Mouse (Mus musculus): ENCODE data around the gene Cd247. TPM values are rescaled to one million over a fixed set of nuclear protein-coding genes. Genes with fewer than 3 reads are reported as not detected.

Cd247 gene
- polyA plus RNA-seq, 1 experiment = 663 TPM

DNA sequence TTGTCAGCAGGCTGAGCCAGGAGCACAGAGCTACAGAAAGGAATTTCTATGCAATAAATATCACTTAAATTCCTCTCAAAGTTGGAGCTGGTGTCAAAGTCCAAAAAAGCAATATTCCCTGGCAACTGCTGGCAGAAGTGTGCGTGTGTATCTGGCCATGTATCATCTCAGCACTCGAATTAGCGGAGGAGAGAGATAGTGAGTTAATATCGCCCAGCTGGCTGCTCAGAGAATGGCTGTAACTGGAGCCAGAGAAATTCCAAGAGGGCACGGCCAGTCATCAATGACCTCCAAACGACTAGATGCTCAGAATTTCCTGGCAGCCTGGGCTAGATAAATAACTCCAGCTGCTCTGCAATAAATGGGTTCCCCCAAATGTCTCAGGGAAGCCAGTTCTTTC lies 48.0 kb downstream of the Cd247 start:
- Histone ChIP-seq H3K36me3 (ENCODE audit: control insufficient read depth, insufficient read depth, low read length) (peaks cover 5% of the 10 kb centered on the region; the same call in 1 of the 2 replicates), H3K27ac (ENCODE audit: control insufficient read depth, insufficient read depth, low read length) (peak overlapping the region; percentile 44), H3K27me3 (ENCODE audit: control insufficient read depth, insufficient read depth, low read length) (no peaks in the 10 kb centered on the region), H3K4me1 (replicated peaks; ENCODE audit: control insufficient read depth, insufficient read depth, low read length) (peaks cover 61% of the 10 kb centered on the region), H3K4me3 (ENCODE audit: control insufficient read depth, insufficient read depth, low read length) (no peak overlapping the region)
- TF ChIP-seq POLR2A (IDR thresholded peaks at IDR 0.05; ENCODE audit: control insufficient read depth, extremely low read depth, insufficient read depth, low read length, poor library complexity) (no peak), CTCF (IDR thresholded peaks at IDR 0.05; ENCODE audit: borderline replicate concordance, control insufficient read depth, extremely low read depth, insufficient read depth, low read length, poor library complexity) (no peak)
- WGBS = 77% methylated on average over 6 of the region's 6 CpGs
- no peak for DNase-seq

DNA sequence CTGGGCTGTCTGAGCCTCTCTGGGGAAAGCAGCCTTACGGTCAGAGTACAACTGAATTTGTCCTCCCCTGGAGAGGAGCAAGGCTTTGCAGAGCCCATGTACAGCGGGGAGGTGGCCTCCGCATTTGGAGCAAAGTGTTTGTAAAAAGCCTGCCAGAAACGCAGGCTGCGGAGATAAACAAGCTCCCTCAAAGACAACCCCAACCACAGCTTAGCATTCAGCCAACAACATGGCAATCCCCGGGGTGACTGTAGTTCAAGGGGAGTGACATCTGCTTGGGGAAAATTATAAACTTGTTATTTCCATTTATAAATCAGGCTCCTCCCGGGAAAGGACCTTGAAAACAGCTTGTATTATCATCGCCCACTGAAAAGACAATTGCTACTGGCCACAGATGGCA lies 49.1 kb downstream of the Cd247 start:
- 25% methylated on average over 8 of the region's 8 CpGs for WGBS
- Histone ChIP-seq H3K27ac (ENCODE audit: control insufficient read depth, insufficient read depth, low read length) (peak overlapping the region; percentile 92), H3K4me3 (ENCODE audit: control insufficient read depth, insufficient read depth, low read length) (no peak overlapping the region), H3K36me3 (ENCODE audit: control insufficient read depth, insufficient read depth, low read length) (peaks cover 10% of the 10 kb centered on the region; the same call in 1 of the 2 replicates), H3K27me3 (ENCODE audit: control insufficient read depth, insufficient read depth, low read length) (no peaks in the 10 kb centered on the region), H3K4me1 (replicated peaks; ENCODE audit: control insufficient read depth, insufficient read depth, low read length) (peaks cover 64% of the 10 kb centered on the region)
- DNase-seq = no peak
- no peak for TF ChIP-seq POLR2A (IDR thresholded peaks at IDR 0.05; ENCODE audit: control insufficient read depth, extremely low read depth, insufficient read depth, low read length, poor library complexity)
- no peak for TF ChIP-seq CTCF (IDR thresholded peaks at IDR 0.05; ENCODE audit: borderline replicate concordance, control insufficient read depth, extremely low read depth, insufficient read depth, low read length, poor library complexity)

DNA sequence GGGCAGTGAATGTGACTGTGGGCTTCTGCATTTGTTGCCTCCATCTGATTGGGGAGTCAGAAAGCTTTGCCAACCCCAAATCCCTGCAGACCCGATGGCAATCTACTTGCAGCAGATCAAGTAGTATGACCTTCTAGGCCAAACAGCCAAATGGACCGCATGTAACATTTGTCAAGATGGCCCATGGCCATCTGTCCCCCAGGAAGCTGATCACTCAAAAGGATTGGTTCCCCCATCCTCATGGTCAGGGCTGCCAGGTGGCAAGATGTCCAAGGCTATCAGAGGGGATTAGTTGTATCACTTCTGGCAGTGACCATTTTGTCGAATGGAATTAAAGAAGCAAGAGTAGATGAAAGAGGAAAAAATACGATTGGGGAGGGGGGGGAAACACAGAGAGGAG lies 50.7 kb downstream of the Cd247 start:
- H3K27ac ChIP-seq (ENCODE audit: control insufficient read depth, insufficient read depth, low read length) = no peak overlapping the region; the same call in 1 of the 2 replicates
- peaks cover 11% of the 10 kb centered on the region; the same call in 1 of the 2 replicates for H3K36me3 ChIP-seq (ENCODE audit: control insufficient read depth, insufficient read depth, low read length)
- peaks cover 71% of the 10 kb centered on the region for H3K4me1 ChIP-seq (replicated peaks; ENCODE audit: control insufficient read depth, insufficient read depth, low read length)
- no peaks in the 10 kb centered on the region for H3K27me3 ChIP-seq (ENCODE audit: control insufficient read depth, insufficient read depth, low read length)
- DNase-seq = no peak
- TF ChIP-seq POLR2A (IDR thresholded peaks at IDR 0.05; ENCODE audit: control insufficient read depth, extremely low read depth, insufficient read depth, low read length, poor library complexity) (no peak), CTCF (IDR thresholded peaks at IDR 0.05; ENCODE audit: borderline replicate concordance, control insufficient read depth, extremely low read depth, insufficient read depth, low read length, poor library complexity) (no peak)
- whole genome bisulfite sequencing = 90% methylated on average over 4 of the region's 4 CpGs
- no peak overlapping the region for H3K4me3 ChIP-seq (ENCODE audit: control insufficient read depth, insufficient read depth, low read length)

DNA sequence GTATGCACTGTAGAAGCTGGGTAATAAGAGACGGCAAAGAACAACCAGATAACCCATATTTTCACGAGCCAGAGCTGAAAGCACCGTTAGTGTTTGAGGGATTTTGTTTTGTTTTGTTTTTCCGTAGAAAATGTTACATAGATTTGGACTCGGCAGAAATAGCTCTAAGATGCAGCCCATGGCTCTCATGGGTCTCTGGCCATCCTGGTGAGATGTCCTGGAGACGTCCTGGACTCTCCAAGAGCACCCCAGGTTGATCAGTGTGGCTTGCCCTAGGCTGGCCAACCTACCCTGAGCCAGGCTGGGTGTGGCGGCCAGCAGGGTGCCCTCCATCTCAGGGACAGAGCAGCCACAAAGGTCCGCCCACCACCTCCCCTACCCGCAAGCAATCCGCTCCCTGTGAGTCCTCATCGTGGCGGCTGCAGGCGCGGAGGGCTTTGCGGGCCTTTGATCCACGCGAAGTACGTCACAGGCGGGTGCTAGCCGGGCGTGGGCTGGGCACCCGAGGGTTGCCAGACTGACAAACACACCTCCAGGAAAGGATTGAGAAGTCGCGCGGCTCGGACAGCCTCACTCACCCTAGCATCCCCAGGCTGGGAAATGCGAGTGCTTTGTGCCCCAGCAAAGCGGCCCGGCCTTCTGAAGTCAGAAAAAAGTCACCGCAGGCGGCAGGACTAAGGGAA lies 52.2 kb downstream of the Cd247 start:
- WGBS = 18% methylated on average over 31 of the region's 31 CpGs
- Histone ChIP-seq H3K36me3 (ENCODE audit: control insufficient read depth, insufficient read depth, low read length) (peaks cover 6% of the 10 kb centered on the region; the same call in 1 of the 2 replicates), H3K27me3 (ENCODE audit: control insufficient read depth, insufficient read depth, low read length) (no peaks in the 10 kb centered on the region), H3K27ac (ENCODE audit: control insufficient read depth, insufficient read depth, low read length) (peak overlapping the region; percentile 68), H3K4me1 (replicated peaks; ENCODE audit: control insufficient read depth, insufficient read depth, low read length) (peaks cover 72% of the 10 kb centered on the region), H3K4me3 (ENCODE audit: control insufficient read depth, insufficient read depth, low read length) (peak overlapping the region; percentile 33)
- peak; percentile 54 for DNase-seq
- no peak for TF ChIP-seq POLR2A (IDR thresholded peaks at IDR 0.05; ENCODE audit: control insufficient read depth, extremely low read depth, insufficient read depth, low read length, poor library complexity)
- TF ChIP-seq CTCF (IDR thresholded peaks at IDR 0.05; ENCODE audit: borderline replicate concordance, control insufficient read depth, extremely low read depth, insufficient read depth, low read length, poor library complexity) = 0 out of 2 replicates have a peak, but pooled peaks have one; percentile 14

DNA sequence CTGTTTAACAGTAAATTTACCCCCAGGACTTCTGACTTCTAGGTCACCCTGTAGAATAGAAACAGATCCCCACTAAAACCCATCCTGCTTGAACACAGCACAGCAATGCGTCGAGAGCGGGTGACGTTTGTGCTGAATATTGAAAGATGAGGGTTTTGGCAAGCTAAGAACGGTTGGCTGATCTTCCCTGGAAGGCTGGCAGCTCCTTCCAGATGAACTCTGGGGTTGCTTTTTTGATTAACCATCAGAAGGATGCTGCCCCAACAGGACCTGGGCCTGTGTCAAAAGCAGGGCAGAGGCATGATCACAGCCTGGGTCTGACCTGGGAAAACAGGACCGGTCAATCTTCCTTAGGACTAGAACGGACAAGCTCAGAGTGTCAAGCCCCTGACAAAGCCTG lies 53.7 kb downstream of the Cd247 start:
- Histone ChIP-seq H3K4me3 (ENCODE audit: control insufficient read depth, insufficient read depth, low read length) (no peak overlapping the region), H3K36me3 (ENCODE audit: control insufficient read depth, insufficient read depth, low read length) (peaks cover 6% of the 10 kb centered on the region; the same call in 1 of the 2 replicates), H3K4me1 (replicated peaks; ENCODE audit: control insufficient read depth, insufficient read depth, low read length) (peaks cover 66% of the 10 kb centered on the region), H3K27me3 (ENCODE audit: control insufficient read depth, insufficient read depth, low read length) (no peaks in the 10 kb centered on the region), H3K27ac (ENCODE audit: control insufficient read depth, insufficient read depth, low read length) (peak overlapping the region; percentile 98)
- WGBS = 70% methylated on average over 7 of the region's 7 CpGs
- TF ChIP-seq CTCF (IDR thresholded peaks at IDR 0.05; ENCODE audit: borderline replicate concordance, control insufficient read depth, extremely low read depth, insufficient read depth, low read length, poor library complexity) (no peak), POLR2A (IDR thresholded peaks at IDR 0.05; ENCODE audit: control insufficient read depth, extremely low read depth, insufficient read depth, low read length, poor library complexity) (no peak)
- no peak for DNase-seq

DNA sequence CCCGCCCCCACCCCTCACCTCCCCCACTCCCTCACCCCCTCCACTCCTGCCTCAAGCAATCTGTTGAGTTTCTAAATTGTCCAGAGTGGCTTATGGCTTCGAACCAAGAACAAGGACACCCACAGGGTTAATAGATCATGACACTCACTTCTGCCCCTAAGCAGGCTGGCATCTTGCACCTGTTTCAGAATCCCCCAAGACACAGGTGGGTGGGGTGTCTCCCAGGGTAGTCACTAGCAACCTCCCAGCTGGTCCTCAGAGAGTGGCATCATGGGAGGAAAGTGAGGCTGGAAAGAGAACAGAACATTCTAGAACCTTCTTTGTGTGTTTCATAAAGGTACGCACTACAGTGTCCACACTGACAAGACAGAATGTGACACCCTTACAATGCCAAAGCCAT lies 55.1 kb downstream of the Cd247 start:
- no peaks in the 10 kb centered on the region for H3K27me3 ChIP-seq (ENCODE audit: control insufficient read depth, insufficient read depth, low read length)
- 15% methylated on average over 3 of the region's 3 CpGs for WGBS
- H3K27ac ChIP-seq (ENCODE audit: control insufficient read depth, insufficient read depth, low read length) = peak overlapping the region; percentile 98
- peaks cover 6% of the 10 kb centered on the region; the same call in 1 of the 2 replicates for H3K36me3 ChIP-seq (ENCODE audit: control insufficient read depth, insufficient read depth, low read length)
- peak; percentile 71 for DNase-seq
- no peak overlapping the region for H3K4me3 ChIP-seq (ENCODE audit: control insufficient read depth, insufficient read depth, low read length)
- no peak for TF ChIP-seq POLR2A (IDR thresholded peaks at IDR 0.05; ENCODE audit: control insufficient read depth, extremely low read depth, insufficient read depth, low read length, poor library complexity)
- no peak for TF ChIP-seq CTCF (IDR thresholded peaks at IDR 0.05; ENCODE audit: borderline replicate concordance, control insufficient read depth, extremely low read depth, insufficient read depth, low read length, poor library complexity)
- H3K4me1 ChIP-seq (replicated peaks; ENCODE audit: control insufficient read depth, insufficient read depth, low read length) = peaks cover 63% of the 10 kb centered on the region

All from thymus, adult 2 months (tissue).